Comparison of ENCODE assay signal across 21 mouse cellular contexts in genomic region chr11:119866837-119867236, GRCm38 (mm10).
"Had no signal": no experiment of that assay in that cellular context is flagged by ENCODE, and none has a peak within 500 bp of the region (broad histone marks: within the 10 kb centered on the region; RNA-seq: fewer than 3 reads in every experiment).

No protein-coding gene starts in this region.

- H3K27ac ChIP-seq: gastrocnemius, adult 2 months; heart, embryonic 10.5 days; hindbrain, embryonic 10.5 days; hindbrain, embryonic 12.5 days; hindbrain, embryonic 14.5 days; intestine, embryonic 15.5 days; layer of hippocampus, adult 2 months; left cerebral cortex, adult 2 months; limb, embryonic 10.5 days; limb, embryonic 12.5 days had no signal

- H3K4me3 ChIP-seq: gastrocnemius, adult 2 months; heart, embryonic 10.5 days; heart, embryonic 12.5 days; hindbrain, embryonic 10.5 days; hindbrain, embryonic 12.5 days; intestine, embryonic 15.5 days; layer of hippocampus, adult 2 months; left cerebral cortex, adult 2 months; limb, embryonic 10.5 days; limb, embryonic 12.5 days had no signal

- H3K27me3 ChIP-seq: heart, embryonic 12.5 days; hindbrain, embryonic 12.5 days; intestine, embryonic 15.5 days; limb, embryonic 12.5 days had no signal

- H3K4me1 ChIP-seq: intestine, embryonic 15.5 days had no signal

- DNase-seq: gastrocnemius, adult 2 months; gastrocnemius, postnatal 10 days; gastrocnemius, postnatal 25 days; heart, adult 18-20 months; heart, postnatal 10 days; heart, postnatal 4 days; kidney, adult 18-20 months; kidney, adult 8-10 months; kidney, postnatal 10 days; kidney, postnatal 25 days; kidney, postnatal 4 days had no signal
